Mouse (Mus musculus) embryo, embryonic 10.5 days (tissue): ENCODE measurements at regions not wholly inside any gene's neighbourhood (a gene's known extent, or its start where the extent isn't known, plus 50 kb on each side); places are given as distances from the start of the nearest gene placed in this dataset.

Experiments
- DNase-seq: peaks from one replicate; pipeline ENCODE4 v3.0.0-alpha.2; 2015; ENCODE audit warnings: low spot score

- no peak for DNase-seq
These were observed 82.2 kb downstream of the Tnfsf11 start for GRCm38 (mm10) chr14:78225677-78226076.

GRCm38 (mm10) chr14:78216229-78216963, 91.4 kb downstream of the Tnfsf11 start:
- no peak for DNase-seq

GRCm38 (mm10) chr14:78215491-78215890, 92.4 kb downstream of the Tnfsf11 start:
- no peak for DNase-seq

GRCm38 (mm10) chr14:78204566-78204863, 103.3 kb downstream of the Tnfsf11 start:
- DNase-seq, result no peak

GRCm38 (mm10) chr14:78203726-78204565, 103.9 kb downstream of the Tnfsf11 start:
- DNase-seq, result no peak

- DNase-seq, result peak; percentile 7
These were observed 105.1 kb downstream of the Tnfsf11 start for GRCm38 (mm10) chr14:78202781-78203180.

GRCm38 (mm10) chr14:78197483-78197882, 108.7 kb upstream of the Fam216b start:
- no peak for DNase-seq

- DNase-seq, result peak; percentile 41
These were observed 90.8 kb upstream of the Fam216b start for GRCm38 (mm10) chr14:78179576-78179975.

GRCm38 (mm10) chr14:78173451-78173850, 84.6 kb upstream of the Fam216b start:
- no peak for DNase-seq

- no peak for DNase-seq
These were observed 84.1 kb upstream of the Fam216b start for GRCm38 (mm10) chr14:78172956-78173355.

- no peak for DNase-seq
These were observed 72.0 kb upstream of the Fam216b start for GRCm38 (mm10) chr14:78160819-78161218.

- DNase-seq, result no peak
These were observed 70.8 kb upstream of the Fam216b start for GRCm38 (mm10) chr14:78159567-78159966.

- no peak for DNase-seq
These were observed 68.9 kb upstream of the Fam216b start for GRCm38 (mm10) chr14:78157660-78158059.

GRCm38 (mm10) chr14:78148851-78149250, 60.0 kb upstream of the Fam216b start:
- DNase-seq, result no peak

- no peak for DNase-seq
These were observed 54.9 kb upstream of the Fam216b start for GRCm38 (mm10) chr14:78143751-78144150.
